Mouse (Mus musculus) lung, postnatal 0 days (tissue): ENCODE results near the gene Naa80.
A peak's percentile ranks its signal among the peaks of the same experiment; 100 is the strongest.

Experiments
- CTCF ChIP-seq: IDR thresholded peaks from 2 replicates; pipeline ENCODE4 v1.5.1; 2016; ENCODE audit warnings: antibody characterized with exemption, mild to moderate bottlenecking
- EP300 ChIP-seq: IDR thresholded peaks from 2 replicates; pipeline ENCODE4 v1.6.1; 2016; ENCODE audit warnings: antibody characterized with exemption, mild to moderate bottlenecking, control low read depth

- TF ChIP-seq CTCF (no peak; the same call in 1 of the 2 replicates), EP300 (peak; percentile 37; the same call in 1 of the 2 replicates)
Measured at GRCm38 (mm10) chr9:107607653-107608245, 29.1 kb downstream of the Naa80 start.
